Mouse (Mus musculus) macrophage (primary cell): ENCODE data around the gene Npc2. TPM values are rescaled to one million over a fixed set of nuclear protein-coding genes. Genes with fewer than 3 reads are reported as not detected.
A peak's percentile ranks its signal among the peaks of the same experiment; 100 is the strongest.

Source experiments
- H3K27ac ChIP-seq: fragments of 350-480 bp; formaldehyde crosslinking; 2 replicates; pipeline ENCODE4 v1.9.0; 2021
- H3K36me3 ChIP-seq: fragments of 350-480 bp; formaldehyde crosslinking; 2 replicates; pipeline ENCODE4 v1.9.0; 2021; ENCODE audit errors: inconsistent target
- H3K4me3 ChIP-seq: fragments of 350-480 bp; formaldehyde crosslinking; 2 replicates; pipeline ENCODE4 v1.9.0; 2021; ENCODE audit errors: inconsistent target
- H3K79me2 ChIP-seq: fragments of 350-480 bp; formaldehyde crosslinking; 2 replicates; pipeline ENCODE4 v1.9.0; 2021; ENCODE audit errors: inconsistent target
- WGBS: methylation state at CpG from one replicate; pipeline ENCODE4 v1.1.7; 2026; ENCODE audit warnings: inconsistent platforms; ENCODE audit not compliant: missing documents; 5-methylcytosine and 5-hydroxymethylcytosine counted together
- polyA plus RNA-seq: library from polyadenylated mRNA; stranded (reverse); fragments of 250-400 nt; gene quantifications from 3 replicates; pipeline ENCODE4 v1.2.4, GENCODE M21; 2018; ENCODE audit warnings: inconsistent platforms
- total RNA-seq, 78 experiments: library from RNA; depleted of rRNA; stranded (reverse); fragments of 250-400 nt; gene quantifications; 1 replicate in 9 of 78; 2 replicates in 24 of 78; 3 replicates in 43 of 78; 4 replicates in 2 of 78; pipeline ENCODE4 v1.2.4; 2018; ENCODE audit warnings: inconsistent platforms in 56 of 78

Gene Npc2
- total RNA-seq (2018; cell fraction: chromatin; rRNA removed), result 100 to 1,000 TPM; 168 to 734 (median 400) TPM
- total RNA-seq (2018; cell fraction: cytosol; rRNA removed), result 1,000 to 10,000 TPM in 3 of 26 experiments, 100 to 1,000 TPM in 23; 805 to 1,136 (median 900) TPM
- 1,000 to 10,000 TPM in 1 of 26 experiments, 100 to 1,000 TPM in 25; 339 to 1,072 (median 691) TPM for total RNA-seq (2018; cell fraction: nucleus; rRNA removed)
- 718 to 992 TPM (median 879 TPM) in 3 replicates for polyA plus RNA-seq

DNA sequence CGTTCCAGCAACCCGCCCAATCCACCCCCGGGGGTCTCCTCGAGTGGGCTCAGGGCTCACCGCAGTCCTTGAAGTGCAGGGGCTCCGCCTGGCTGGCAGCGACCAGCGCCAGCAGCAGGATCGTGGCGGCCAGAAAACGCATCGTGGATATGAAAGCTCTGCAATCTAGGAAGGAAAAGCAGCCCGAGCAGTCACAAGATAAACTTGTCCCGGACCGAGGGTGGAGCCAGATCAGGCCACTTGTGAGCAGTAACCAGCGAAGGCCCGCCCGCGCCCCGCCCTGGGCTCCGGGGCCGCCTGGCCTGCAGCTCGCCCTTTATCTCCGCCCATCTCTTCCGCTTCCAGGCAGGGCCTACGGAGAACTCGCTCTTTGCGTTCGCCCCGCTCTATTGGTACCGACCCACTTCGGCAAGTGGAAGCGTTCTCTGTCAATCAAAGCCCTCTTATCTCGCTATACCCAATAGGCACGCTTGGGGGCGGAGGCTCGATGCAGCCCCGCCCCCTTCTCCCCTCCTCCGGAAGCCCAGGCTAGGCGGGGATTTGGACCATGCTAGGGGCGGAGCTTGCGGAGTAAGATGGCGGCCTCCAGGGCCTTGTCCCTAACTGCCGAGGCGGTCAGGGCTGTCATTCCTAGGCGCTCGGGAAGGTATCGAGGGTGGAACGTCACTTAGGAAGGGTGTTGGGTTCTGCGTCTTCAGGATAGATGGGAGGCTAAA lies at the start of gene Npc2, which contains the start of gene Isca2:
Npc2 (minus strand) TSS at position 427 of the 716 bp plus-strand sequence.
Isca2 (plus strand) TSS at position 526 of the 716 bp plus-strand sequence.
- Histone ChIP-seq H3K27ac (peak within 1 kb of the TSS; percentile 95), H3K36me3 (no peaks in the 10 kb centered on the region; the same call in 1 of the 2 replicates), H3K4me3 (peak within 1 kb of the TSS; percentile 99), H3K79me2 (peaks cover 67% of the 10 kb centered on the region)
- 0% methylated on average over 50 of the region's 50 CpGs for WGBS

DNA sequence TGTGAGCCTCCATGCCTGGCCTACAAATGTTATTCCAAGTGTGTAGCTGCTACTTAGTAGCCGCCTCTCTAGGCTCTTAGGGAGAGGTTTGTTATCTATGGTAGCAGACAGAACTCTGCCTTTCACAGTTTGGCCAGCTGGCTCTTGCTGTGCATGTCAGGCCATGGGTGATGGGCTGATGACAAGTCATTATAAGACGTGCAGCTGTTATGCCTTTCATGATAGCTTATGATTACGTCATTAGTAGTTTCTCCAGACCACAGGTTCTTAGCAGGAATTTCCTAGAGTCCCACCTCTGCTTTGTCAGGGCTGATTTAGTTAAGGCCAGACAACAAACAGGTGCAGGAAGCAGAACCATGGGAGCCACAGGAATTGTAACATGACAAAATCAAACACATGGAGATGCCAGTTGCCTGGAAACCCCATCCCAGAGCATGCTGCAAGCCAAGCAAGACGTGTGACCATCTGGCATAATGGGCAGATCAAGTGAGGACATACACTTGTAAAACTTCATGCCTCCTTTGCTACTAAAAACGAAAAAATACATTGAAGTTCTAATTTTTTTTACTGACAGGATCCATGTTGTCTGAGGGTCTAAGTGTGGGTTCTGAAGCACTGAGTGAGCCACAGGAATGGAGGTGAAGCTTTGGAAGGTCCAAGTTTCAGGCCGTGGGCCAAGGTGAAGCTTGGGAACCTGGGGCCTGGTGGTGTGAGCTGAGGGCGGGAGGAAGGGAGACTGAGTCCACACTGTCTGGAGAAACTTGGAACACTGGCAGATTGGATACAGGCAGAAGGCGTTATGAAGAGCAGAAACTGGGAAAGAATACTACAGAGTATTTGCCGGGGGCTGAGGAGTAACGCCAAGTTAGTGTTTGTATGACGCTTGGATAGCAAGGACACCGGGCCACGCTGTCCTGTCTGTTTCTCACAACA lies 46.5 kb upstream of the Npc2 start:
- Histone ChIP-seq H3K79me2 (no peaks in the 10 kb centered on the region), H3K4me3 (no peak overlapping the region), H3K36me3 (no peaks in the 10 kb centered on the region), H3K27ac (no peak overlapping the region)
- 93% methylated on average over 13 of the region's 13 CpGs for WGBS

DNA sequence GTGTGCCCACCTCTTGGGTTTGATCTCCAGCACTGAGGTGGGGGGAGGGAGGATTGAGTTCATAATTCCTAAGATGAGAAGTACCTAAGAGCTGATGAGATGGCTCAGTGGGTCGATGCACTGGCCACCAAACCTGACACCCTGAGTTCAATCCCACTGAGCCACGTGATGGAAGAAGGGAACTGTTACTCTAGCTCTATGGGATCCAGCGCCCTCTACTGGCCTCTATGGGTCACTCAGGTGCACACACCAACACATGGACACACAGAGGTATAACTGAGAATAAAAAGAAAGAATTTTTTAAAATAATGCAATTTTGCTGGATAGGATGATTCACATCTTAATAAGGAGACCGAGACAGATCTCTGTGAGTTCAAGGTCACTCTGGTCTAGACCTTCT lies 45.5 kb upstream of the Npc2 start:
- no peaks in the 10 kb centered on the region for H3K36me3 ChIP-seq
- 74% methylated on average over 4 of the region's 4 CpGs for WGBS
- no peak overlapping the region for H3K27ac ChIP-seq
- H3K4me3 ChIP-seq, result no peak overlapping the region
- no peaks in the 10 kb centered on the region for H3K79me2 ChIP-seq

DNA sequence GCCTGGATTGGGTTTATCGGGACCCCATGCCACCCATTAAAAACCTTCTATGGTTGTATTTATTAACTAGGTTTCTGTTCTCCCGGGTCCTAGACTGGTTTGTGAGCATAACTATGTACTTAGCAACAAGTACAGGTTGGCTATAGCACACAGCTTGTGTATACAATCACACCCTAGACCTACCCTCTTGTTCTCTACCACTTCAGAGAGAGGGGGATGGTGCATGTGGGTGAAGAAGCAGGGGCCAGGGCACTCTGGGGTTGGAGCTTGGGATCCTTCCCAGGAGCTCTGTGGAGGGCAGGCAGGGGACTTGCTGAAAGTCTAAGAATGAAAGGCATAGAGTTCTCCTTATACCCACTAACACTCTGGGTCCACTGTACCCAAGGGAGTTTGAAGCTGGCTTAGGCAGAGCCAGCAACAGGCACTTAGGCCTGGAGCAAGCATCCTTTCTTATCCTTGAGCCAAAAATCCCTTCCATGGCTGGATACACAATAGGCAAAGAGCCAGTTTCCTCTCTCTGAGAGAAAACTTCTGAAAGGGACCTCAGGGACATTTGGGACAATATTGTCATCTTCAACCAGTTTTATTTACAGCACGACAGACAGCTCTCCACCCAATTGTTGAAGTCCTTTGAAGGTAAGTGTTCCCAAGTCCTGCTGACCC lies 41.8 kb upstream of the Npc2 start:
- H3K27ac ChIP-seq, result no peak overlapping the region
- no peaks in the 10 kb centered on the region for H3K79me2 ChIP-seq
- no peaks in the 10 kb centered on the region for H3K36me3 ChIP-seq
- 94% methylated on average over 3 of the region's 3 CpGs for WGBS
- no peak overlapping the region for H3K4me3 ChIP-seq

DNA sequence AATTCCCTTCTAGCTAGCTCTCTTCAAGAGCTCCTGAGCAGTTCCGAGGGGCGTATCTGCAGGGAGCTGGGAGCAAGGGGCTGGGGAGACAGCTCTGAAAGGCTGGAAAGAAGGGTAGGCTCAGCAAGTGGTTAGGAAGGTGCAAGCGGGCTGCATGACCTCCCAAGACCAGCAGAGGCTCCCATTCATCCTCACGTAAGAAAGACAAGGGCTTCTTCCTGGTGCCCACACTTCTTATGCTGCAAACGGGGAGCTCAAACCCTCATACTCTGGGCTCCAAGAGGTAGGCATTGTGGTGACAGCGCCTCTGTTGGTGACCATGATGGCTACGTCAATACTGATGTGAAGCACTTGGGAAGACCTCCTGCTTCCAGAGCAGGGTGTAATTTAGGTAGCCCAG lies 40.8 kb upstream of the Npc2 start:
- Histone ChIP-seq H3K27ac (no peak overlapping the region), H3K79me2 (no peaks in the 10 kb centered on the region), H3K4me3 (no peak overlapping the region), H3K36me3 (no peaks in the 10 kb centered on the region)
- 55% methylated on average over 7 of the region's 7 CpGs for WGBS

DNA sequence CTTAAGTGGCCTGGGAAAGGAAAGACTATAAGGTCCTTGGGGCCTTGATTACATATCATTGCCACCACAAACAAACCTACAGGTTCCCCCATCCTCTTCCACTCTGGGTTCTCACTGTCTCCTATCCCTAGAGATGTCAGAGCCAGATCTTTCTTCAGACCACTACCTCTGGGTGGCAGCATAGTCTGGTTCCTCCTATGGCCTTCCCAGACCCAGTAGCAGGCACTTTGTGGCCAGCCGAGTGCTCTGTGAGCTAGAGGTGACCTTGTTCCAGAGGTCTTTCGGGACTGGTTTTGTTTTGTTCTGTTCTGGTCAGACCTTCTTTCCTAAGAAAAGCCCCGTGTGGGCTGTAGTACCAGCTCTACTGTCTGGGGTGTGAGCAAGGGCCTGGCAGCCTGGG lies 39.1 kb upstream of the Npc2 start:
- Histone ChIP-seq H3K79me2 (no peaks in the 10 kb centered on the region), H3K27ac (no peak overlapping the region), H3K36me3 (no peaks in the 10 kb centered on the region), H3K4me3 (no peak overlapping the region)
- 52% methylated on average over 3 of the region's 3 CpGs for WGBS

DNA sequence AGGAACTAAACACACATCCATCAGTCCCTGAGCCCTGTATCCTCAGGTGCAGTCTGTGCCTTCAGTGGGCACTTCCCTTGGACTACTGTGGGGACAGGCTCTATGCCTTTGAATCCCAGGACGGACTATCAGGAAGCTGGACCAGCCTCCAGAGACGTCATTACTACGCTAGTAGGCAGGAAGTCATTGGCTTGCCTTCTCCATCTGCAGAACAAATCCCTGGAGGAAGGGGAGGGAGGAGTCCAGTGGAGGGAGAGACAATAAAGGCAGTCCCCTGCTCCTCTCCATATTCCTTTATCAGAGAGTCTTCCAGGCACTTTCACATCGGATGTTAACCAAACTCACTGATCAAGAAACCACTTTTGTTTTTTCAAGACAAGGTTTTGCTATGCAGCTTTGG lies 38.6 kb upstream of the Npc2 start:
- Histone ChIP-seq H3K27ac (no peak overlapping the region), H3K79me2 (no peaks in the 10 kb centered on the region), H3K4me3 (no peak overlapping the region), H3K36me3 (no peaks in the 10 kb centered on the region)
- 62% methylated on average over 4 of the region's 4 CpGs for WGBS

DNA sequence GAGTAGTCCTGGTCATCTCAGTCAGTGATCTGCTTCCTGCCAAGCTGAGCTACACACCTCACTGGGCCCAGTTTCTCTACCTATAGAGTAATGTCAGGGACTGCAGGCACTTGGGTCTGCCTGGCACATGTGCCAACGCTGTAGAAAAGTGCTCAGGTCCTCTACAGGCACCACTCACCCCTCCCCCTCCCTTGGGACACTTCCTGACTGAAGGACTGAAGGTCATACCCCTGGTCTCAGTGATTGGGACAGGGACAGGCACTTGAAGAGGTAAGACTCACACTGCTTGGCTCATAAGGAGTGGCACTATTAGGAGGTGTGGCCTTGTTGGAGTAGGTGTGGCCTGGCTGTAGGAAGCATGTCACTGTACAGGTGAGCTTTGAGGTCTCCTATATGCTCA lies 37.9 kb upstream of the Npc2 start:
- no peak overlapping the region for H3K4me3 ChIP-seq
- no peaks in the 10 kb centered on the region for H3K36me3 ChIP-seq
- no peak overlapping the region for H3K27ac ChIP-seq
- 77% methylated on average over 1 of the region's 1 CpGs for WGBS
- H3K79me2 ChIP-seq, result no peaks in the 10 kb centered on the region

DNA sequence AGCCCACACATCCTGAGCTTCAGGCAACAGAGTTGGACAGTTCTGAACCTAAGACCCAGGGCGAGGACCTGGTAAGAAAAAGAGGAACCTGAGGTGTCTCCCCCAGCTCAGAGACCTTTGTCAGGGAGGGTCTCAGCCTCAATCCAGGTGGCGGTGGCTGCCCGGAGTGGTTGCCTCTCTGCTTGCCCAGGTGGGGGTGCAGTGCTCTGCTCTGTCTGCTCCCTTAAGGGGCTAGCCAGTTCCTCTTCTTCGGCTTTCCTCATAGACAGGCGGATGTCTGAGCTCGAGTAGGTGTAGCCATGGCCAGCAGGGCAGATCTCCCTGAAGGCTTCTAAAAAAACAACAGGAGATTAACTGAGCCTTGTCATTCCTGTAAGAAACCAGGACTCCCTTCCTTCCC lies 36.1 kb upstream of the Npc2 start:
- 13% methylated on average over 6 of the region's 6 CpGs for WGBS

DNA sequence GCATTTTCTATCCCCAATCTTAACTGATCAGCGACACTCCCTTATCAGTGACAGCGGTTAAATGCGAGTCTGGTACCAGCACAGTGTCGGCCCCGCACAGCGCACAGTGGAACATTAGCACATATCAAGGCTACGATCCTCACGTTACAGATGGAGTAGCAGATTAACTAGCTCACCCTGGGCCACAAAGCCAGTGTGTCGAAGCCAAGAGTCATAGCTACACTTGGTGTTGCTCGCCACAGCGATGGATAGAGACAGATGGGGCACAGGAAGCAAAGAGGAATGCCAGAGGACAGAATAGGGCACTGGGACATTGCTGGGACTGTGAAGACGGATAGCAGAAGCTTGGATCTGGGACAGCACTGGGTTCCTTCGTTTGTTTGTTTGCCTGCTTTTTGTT lies 34.4 kb upstream of the Npc2 start:
- Histone ChIP-seq H3K79me2 (no peaks in the 10 kb centered on the region), H3K36me3 (no peaks in the 10 kb centered on the region), H3K4me3 (no peak overlapping the region), H3K27ac (no peak overlapping the region)
- 94% methylated on average over 13 of the region's 13 CpGs for WGBS

More for the DNA sequence above, 36.1 kb upstream of the Npc2 start:
- Histone ChIP-seq H3K4me3 (no peak overlapping the region), H3K79me2 (no peaks in the 10 kb centered on the region), H3K36me3 (no peaks in the 10 kb centered on the region), H3K27ac (no peak overlapping the region)

DNA sequence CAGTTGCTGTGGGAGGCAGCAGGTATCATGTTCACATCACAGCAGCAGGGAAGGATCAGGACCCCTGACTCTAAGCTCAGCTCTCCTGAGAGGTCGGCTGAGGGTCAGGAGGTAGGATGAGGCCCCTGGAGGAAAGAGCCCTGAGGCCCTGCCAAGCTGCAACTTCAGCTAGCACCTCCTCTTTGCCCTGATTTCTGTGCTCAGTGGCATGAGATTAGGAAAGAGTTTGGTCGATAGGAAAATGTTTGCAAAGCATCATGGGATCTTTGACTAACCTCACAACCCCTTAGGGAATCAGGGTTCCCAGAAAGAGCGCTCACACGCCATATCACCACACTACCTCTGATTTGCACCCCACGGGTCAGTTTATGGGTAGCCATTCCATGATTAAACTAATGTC lies 33.8 kb upstream of the Npc2 start:
- Histone ChIP-seq H3K36me3 (no peaks in the 10 kb centered on the region), H3K79me2 (no peaks in the 10 kb centered on the region), H3K4me3 (no peak overlapping the region), H3K27ac (no peak overlapping the region)
- 64% methylated on average over 5 of the region's 5 CpGs for WGBS

DNA sequence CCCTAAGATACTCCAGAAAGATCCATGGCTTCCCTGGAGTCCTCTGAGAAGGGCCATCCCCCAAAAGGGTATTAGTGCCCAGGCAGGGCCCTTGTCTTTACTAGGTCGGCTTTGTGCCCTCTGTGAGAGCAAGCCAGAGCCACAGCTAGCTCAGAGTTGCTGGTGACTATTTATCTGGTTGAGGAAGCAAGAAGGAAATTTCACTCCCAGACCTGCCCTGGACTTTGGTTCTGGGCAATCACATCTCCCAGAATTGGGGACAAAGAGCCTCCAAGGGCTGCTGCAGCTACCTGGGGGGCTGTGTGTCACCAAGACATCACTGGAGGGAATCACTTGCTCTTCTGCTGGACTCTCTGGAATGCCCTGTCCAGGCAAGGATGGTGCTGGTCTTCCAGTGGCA lies 33.1 kb upstream of the Npc2 start:
- no peaks in the 10 kb centered on the region for H3K79me2 ChIP-seq
- H3K27ac ChIP-seq, result no peak overlapping the region
- H3K4me3 ChIP-seq, result no peak overlapping the region
- 75% methylated on average over 1 of the region's 1 CpGs for WGBS
- H3K36me3 ChIP-seq, result no peaks in the 10 kb centered on the region

DNA sequence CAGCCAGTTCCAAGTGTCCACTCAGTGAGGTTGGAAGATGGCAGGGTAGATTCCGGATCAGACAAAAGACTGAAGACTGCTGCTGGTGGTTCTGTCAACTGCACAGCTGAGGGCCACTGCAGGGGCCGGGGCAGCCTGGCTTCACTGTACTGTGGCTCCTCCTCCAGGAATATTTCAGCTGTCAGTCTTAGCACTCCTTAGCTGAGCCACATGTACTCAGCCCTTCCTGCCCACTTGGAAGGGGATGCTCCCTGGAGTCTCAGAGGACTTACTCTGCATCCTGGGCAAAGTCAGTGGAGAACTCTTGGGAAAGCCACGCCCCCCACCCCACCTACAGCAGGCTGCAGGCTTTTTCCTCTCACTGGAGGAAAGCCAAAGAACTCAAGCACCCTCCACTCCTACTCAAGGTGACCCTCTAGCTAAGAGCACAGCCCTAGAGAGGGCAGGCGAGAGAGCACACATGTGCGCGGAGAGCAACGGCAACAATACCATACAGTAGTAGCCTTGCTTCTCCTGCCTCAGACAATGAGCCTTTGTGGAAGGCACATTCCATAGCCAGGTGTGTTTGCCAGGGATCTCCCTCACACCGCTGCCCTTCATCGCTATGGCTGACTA lies 32.4 kb upstream of the Npc2 start:
- WGBS, result 84% methylated on average over 9 of the region's 9 CpGs
- Histone ChIP-seq H3K36me3 (no peaks in the 10 kb centered on the region), H3K4me3 (no peak overlapping the region), H3K27ac (no peak overlapping the region), H3K79me2 (no peaks in the 10 kb centered on the region)

DNA sequence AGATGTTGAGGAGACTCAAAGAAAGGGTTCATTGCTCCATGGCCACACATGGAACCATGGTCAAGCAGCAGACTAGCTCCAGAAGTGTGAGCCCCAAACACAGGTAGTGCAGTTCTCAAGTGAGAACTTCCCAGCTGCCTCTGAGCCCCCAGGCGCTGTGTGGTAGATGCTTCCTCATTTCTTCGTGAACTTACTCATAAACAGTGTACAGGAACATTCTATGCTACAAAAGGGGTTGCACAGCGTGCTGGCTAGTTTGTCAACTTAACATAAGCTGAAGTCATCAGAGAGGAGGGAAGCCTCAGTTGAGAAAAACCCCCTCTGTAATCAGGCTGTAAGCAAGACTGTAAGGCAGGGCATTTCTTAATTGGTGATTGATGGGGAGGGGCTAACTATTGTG lies 29.7 kb upstream of the Npc2 start:
- H3K36me3 ChIP-seq, result no peaks in the 10 kb centered on the region
- no peak overlapping the region for H3K27ac ChIP-seq
- H3K79me2 ChIP-seq, result no peaks in the 10 kb centered on the region
- no peak overlapping the region for H3K4me3 ChIP-seq
- 21% methylated on average over 3 of the region's 3 CpGs for WGBS
